Mouse (Mus musculus) ES-Bruce4 (cell line): ENCODE measurements at regions not wholly inside any gene's neighbourhood (a gene's known extent, or its start where the extent isn't known, plus 50 kb on each side); places are given as distances from the start of the nearest gene placed in this dataset.

Experiments
- EP300 ChIP-seq: IDR thresholded peaks from 2 replicates; pipeline ENCODE4 v1.6.1; 2011; ENCODE audit warnings: low read depth, low read length; ENCODE audit not compliant: insufficient read depth
- POLR2A ChIP-seq: IDR thresholded peaks from one replicate; pipeline ENCODE4 v1.8.1; 2011; ENCODE audit warnings: low read length; ENCODE audit not compliant: insufficient read depth

DNA sequence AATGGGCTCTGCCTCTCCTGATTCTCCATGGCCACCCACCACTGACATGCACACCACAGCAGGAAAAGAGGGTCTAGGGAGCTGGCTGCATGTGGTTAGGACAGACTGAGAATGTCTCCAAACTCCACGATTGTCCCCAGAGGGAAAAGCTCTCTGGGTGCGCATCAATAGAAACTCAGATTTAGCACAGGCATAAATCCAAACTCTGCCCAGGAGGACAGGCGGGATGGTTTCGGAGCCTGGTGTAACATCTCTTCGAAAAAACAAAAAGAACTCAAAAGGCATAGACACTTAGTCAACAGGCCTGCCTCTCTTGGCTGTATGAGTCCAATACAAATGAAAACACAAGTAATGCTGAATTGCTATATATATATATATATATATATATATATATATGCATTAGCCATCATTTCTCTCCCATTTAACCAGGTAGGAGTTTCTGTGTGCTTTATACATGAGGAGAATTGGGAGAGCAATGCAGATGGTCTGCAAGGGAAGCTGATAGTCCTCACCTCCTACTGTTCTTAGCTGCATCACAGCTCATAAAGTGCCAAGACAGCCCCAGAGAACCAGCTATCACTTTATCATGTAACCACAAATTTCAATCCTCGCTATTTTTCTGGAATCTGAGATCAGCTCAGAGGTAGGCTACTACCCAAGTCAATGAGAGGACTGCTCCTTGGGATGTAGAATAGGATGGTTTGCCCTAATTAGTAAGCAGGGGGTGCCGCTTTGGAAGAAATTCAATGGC lies 422.4 kb downstream of the Tmem114 start:
- no peak for TF ChIP-seq EP300
- TF ChIP-seq POLR2A: no peak
